Mouse (Mus musculus) CH12.LX (cell line): ENCODE results near the gene Pdhx. TPM values are rescaled to one million over a fixed set of nuclear protein-coding genes. Genes with fewer than 3 reads are reported as not detected.

Experiments
- DNase-seq: peaks from one replicate; pipeline ENCODE4 v3.0.0-alpha.2; 2013; ENCODE audit errors: extremely low read depth
- H3K27ac ChIP-seq: 2 replicates; pipeline ENCODE4 v1.5.1; 2012; ENCODE audit warnings: low read depth, mild to moderate bottlenecking, control low read depth, moderate library complexity; ENCODE audit not compliant: insufficient read depth
- H3K27me3 ChIP-seq: replicated peaks from 2 replicates; pipeline ENCODE3; 2012; ENCODE audit warnings: inconsistent platforms
- H3K36me3 ChIP-seq, 2 experiments: replicated peaks in 1 of 2; 2 replicates each; pipeline versions ENCODE3 to v1.6.1; 2012; ENCODE audit warnings: inconsistent platforms in 1 of 2, low read length in 1 of 2, mild to moderate bottlenecking in 1 of 2, mixed read lengths in 1 of 2, moderate library complexity in 1 of 2; ENCODE audit not compliant: control insufficient read depth in 1 of 2, insufficient read depth in 1 of 2
- H3K4me1 ChIP-seq, 2 experiments: 2 replicates each; pipeline ENCODE4 v1.6.1; 2012; ENCODE audit warnings: inconsistent platforms in 1 of 2, moderate library complexity in 1 of 2; ENCODE audit not compliant: insufficient read depth in 2 of 2, control insufficient read depth in 1 of 2
- H3K4me2 ChIP-seq: 2 replicates; pipeline ENCODE4 v1.6.1; 2012; ENCODE audit warnings: low read depth, mild to moderate bottlenecking, control low read depth; ENCODE audit not compliant: poor library complexity, insufficient read depth, severe bottlenecking
- H3K4me3 ChIP-seq, 3 experiments: fragments of 150-350 bp in 1 of 3; sonication (generic) in 1 of 3; replicated peaks in 1 of 3; 2 replicates each; pipeline versions ENCODE3 to v1.5.1; 2011 to 2012; ENCODE audit warnings: low read depth in 2 of 3, low read length in 2 of 3, mild to moderate bottlenecking in 2 of 3, moderate library complexity in 2 of 3, control low read depth in 1 of 3, improper control_type of control experiment in 1 of 3, inconsistent platforms in 1 of 3, mixed read lengths in 1 of 3; ENCODE audit not compliant: poor library complexity in 1 of 3
- H3K79me2 ChIP-seq: replicated peaks from 2 replicates; pipeline ENCODE4 v1.6.1; 2012; ENCODE audit warnings: mild to moderate bottlenecking, moderate library complexity; ENCODE audit not compliant: control insufficient read depth, poor library complexity, insufficient read depth, severe bottlenecking; ENCODE audit errors: extremely low read depth
- H3K9ac ChIP-seq: 2 replicates; pipeline ENCODE4 v1.6.1; 2012; ENCODE audit warnings: low read depth, mild to moderate bottlenecking, control low read depth, moderate library complexity; ENCODE audit not compliant: insufficient read depth
- H3K9me3 ChIP-seq: replicated peaks from 2 replicates; pipeline ENCODE3; 2012; ENCODE audit warnings: low read length, inconsistent platforms, mixed read lengths
- BHLHE40 ChIP-seq: IDR thresholded peaks from 2 replicates; pipeline ENCODE4 v1.6.1; 2011; ENCODE audit warnings: mild to moderate bottlenecking, low read depth, low read length, improper control_type of control experiment
- CTCF ChIP-seq, 2 experiments: IDR thresholded peaks in 1 of 2; conservative IDR thresholded peaks in 1 of 2; 2 replicates each; pipeline ENCODE4 v1.5.1; 2011 to 2012; ENCODE audit warnings: low read depth in 2 of 2, low read length in 2 of 2, improper control_type of control experiment in 1 of 2, inconsistent platforms in 1 of 2, mild to moderate bottlenecking in 1 of 2, moderate library complexity in 1 of 2
- E2F4 ChIP-seq: IDR thresholded peaks from 2 replicates; pipeline ENCODE4 v1.6.1; 2011; ENCODE audit warnings: low read depth, low read length, improper control_type of control experiment; ENCODE audit not compliant: insufficient replicate concordance
- ELF1 ChIP-seq: IDR thresholded peaks from 2 replicates; pipeline ENCODE4 v1.6.1; 2014; ENCODE audit warnings: low read depth, mild to moderate bottlenecking, inconsistent platforms, low read length, improper control_type of control experiment
- EP300 ChIP-seq: IDR thresholded peaks from 2 replicates; pipeline ENCODE4 v1.6.1; 2011; ENCODE audit warnings: low read length, improper control_type of control experiment
- GABPA ChIP-seq: IDR thresholded peaks from 2 replicates; pipeline ENCODE4 v1.6.1; 2012; ENCODE audit warnings: low read depth, low read length, improper control_type of control experiment, inconsistent platforms; ENCODE audit not compliant: insufficient replicate concordance
- IRF4 ChIP-seq: IDR thresholded peaks from 2 replicates; pipeline ENCODE4 v1.6.1; 2014; ENCODE audit warnings: low read depth, mild to moderate bottlenecking, inconsistent platforms, low read length, improper control_type of control experiment
- JUND ChIP-seq: conservative IDR thresholded peaks from 2 replicates; pipeline ENCODE4 v1.6.1; 2011; ENCODE audit warnings: low read depth, low read length, improper control_type of control experiment
- MAX ChIP-seq: IDR thresholded peaks from 2 replicates; pipeline ENCODE4 v1.6.1; 2011; ENCODE audit warnings: low read length, improper control_type of control experiment
- MAZ ChIP-seq: IDR thresholded peaks from 2 replicates; pipeline ENCODE4 v1.6.1; 2012; ENCODE audit warnings: low read depth, mild to moderate bottlenecking, inconsistent platforms, low read length, improper control_type of control experiment, moderate library complexity
- MEF2A ChIP-seq: IDR thresholded peaks from 2 replicates; pipeline ENCODE4 v1.6.1; 2014; ENCODE audit warnings: low read depth, mild to moderate bottlenecking, inconsistent platforms, low read length, improper control_type of control experiment, borderline replicate concordance
- MYC ChIP-seq: IDR thresholded peaks from 2 replicates; pipeline ENCODE4 v1.6.1; 2011; ENCODE audit warnings: low read depth, mild to moderate bottlenecking, improper control_type of control experiment, low read length
- NRF1 ChIP-seq: IDR thresholded peaks from 2 replicates; pipeline ENCODE4 v1.6.1; 2014; ENCODE audit warnings: low read depth, mild to moderate bottlenecking, inconsistent platforms, low read length, improper control_type of control experiment, moderate library complexity
- PAX5 ChIP-seq: IDR thresholded peaks from 2 replicates; pipeline ENCODE4 v1.6.1; 2012; ENCODE audit warnings: low read length, inconsistent platforms, mixed read lengths
- POLR2A ChIP-seq: IDR thresholded peaks from 2 replicates; pipeline ENCODE4 v1.6.1; 2011; ENCODE audit warnings: low read depth, mild to moderate bottlenecking, improper control_type of control experiment, low read length
- RCOR1 ChIP-seq: conservative IDR thresholded peaks from 2 replicates; pipeline ENCODE4 v1.6.1; 2012; ENCODE audit warnings: low read depth, mild to moderate bottlenecking, inconsistent platforms, low read length, improper control_type of control experiment
- SIN3A ChIP-seq: IDR thresholded peaks from 2 replicates; pipeline ENCODE4 v1.6.1; 2012; ENCODE audit warnings: low read length, improper control_type of control experiment, inconsistent platforms
- SMC3 ChIP-seq: IDR thresholded peaks from 2 replicates; pipeline ENCODE4 v1.6.1; 2011; ENCODE audit warnings: low read depth, low read length, improper control_type of control experiment
- TBP ChIP-seq: conservative IDR thresholded peaks from 2 replicates; pipeline ENCODE4 v1.6.1; 2011; ENCODE audit warnings: low read depth, low read length, improper control_type of control experiment
- TCF12 ChIP-seq: IDR thresholded peaks from 2 replicates; pipeline ENCODE4 v1.6.1; 2014; ENCODE audit warnings: low read depth, mild to moderate bottlenecking, inconsistent platforms, low read length, improper control_type of control experiment
- ZC3H11A ChIP-seq: IDR thresholded peaks from 2 replicates; pipeline ENCODE4 v1.6.1; 2012; ENCODE audit warnings: low read depth, mild to moderate bottlenecking, inconsistent platforms, low read length, improper control_type of control experiment
- ZNF384 ChIP-seq: IDR thresholded peaks from 2 replicates; pipeline ENCODE4 v1.6.1; 2012; ENCODE audit warnings: low read depth, low read length, improper control_type of control experiment, inconsistent platforms
- dilution Hi-C: fragments of 300-500 bp; cut with MboI; formaldehyde crosslinking; loops from 2 replicates; pipeline ENCODE4 v1.14.3; 2020; ENCODE audit warnings: low sequenced_read_pairs; ENCODE audit not compliant: extremely low pct_unique_long_range_greater_than_20kb, extremely low pct_ligation_motif_present
- in situ Hi-C: fragments of 300-500 bp; cut with MboI; formaldehyde crosslinking; loops from 3 replicates; pipeline ENCODE4 v1.14.3; 2019; ENCODE audit warnings: low sequenced_read_pairs, low pct_ligation_motif_present, low pct_unique_long_range_greater_than_20kb, mixed read lengths
- polyA plus RNA-seq: library from polyadenylated mRNA; unstranded; fragments of >175 nt; gene quantifications from 2 replicates; pipeline ENCODE4 v1.2.1, GENCODE M21; 2012; ENCODE audit warnings: low read depth; ENCODE audit not compliant: insufficient read length
- total RNA-seq, 2 experiments: library from RNA; depleted of rRNA; stranded (reverse); fragments of 300-350 nt in 1 of 2; fragments of >200 nt in 1 of 2; gene quantifications; 2 replicates each; pipeline ENCODE4 v1.2.3; 2012 to 2014

The Pdhx gene
- total and polyA plus RNA-seq, 3 experiments: 78.9 to 131 (median 104) TPM

DNA sequence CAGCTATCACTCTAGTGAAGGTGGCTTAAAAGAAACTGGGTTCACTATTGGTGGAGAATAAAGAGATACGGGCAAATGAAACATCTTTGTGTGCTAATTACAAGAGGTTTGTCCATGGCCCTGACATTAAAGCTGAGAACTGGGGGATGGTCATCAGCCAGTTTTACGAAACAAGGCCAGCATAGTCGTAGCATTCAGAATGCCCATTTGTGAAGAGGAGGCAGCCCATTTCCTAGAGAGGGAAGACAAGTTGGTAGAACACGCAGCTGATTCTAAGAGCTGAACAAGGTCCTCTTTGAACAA is 85.7 kb downstream of the Pdhx start:
- dilution Hi-C loops: no loop called here

DNA sequence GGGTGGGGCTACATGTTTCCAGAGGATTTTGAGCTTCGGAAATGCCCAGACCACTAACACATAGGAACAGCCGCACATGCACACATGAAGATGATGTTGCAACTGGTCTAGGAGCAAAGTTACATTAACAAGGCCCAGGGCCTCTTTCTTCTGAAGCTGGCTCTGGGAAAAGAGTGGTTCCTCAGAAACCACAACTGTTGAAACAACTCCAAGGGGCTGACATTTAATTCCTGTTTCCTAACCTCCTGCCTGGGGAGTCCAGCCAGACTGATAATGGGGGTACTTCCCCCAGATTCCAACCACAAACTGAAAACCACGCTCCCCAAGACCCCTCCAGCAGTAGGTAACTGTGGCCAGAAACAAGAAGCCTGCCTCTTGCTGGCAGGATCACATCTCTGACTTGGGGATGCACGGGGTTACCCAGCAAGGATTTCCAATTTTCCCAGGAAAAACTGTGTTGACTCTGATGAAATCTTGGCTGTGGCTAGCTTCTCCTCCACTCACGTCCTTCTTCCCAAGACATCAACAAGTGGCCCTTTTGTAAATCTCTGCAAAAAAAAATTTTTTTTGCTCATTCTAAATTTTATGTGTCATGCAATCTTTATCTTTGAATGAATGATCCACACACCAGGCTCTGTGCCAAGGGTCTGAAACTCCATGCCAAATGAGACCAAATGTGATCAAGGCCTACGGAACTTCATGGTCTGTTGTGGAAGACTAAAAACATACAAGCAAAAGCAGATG is 86.2 kb downstream of the Pdhx start:
- dilution Hi-C loops: no loop called here
- in situ Hi-C loops: no loop called here

More for the DNA sequence above, 85.7 kb downstream of the Pdhx start:
- H3K4me1 ChIP-seq: peaks cover 17 to 47% of the 10 kb centered on the region in 2 experiments; a peak in 3 of 4 replicates
- no peaks in the 10 kb centered on the region for H3K79me2 ChIP-seq
- no peaks in the 10 kb centered on the region for H3K36me3 ChIP-seq
- in situ Hi-C loops: no loop called here
- no peak overlapping the region for H3K9ac ChIP-seq
- no peak overlapping the region for H3K27ac ChIP-seq
- H3K9me3 ChIP-seq: no peaks in the 10 kb centered on the region
- no peak overlapping the region for H3K4me3 ChIP-seq
- DNase-seq: no peak
- H3K27me3 ChIP-seq: no peaks in the 10 kb centered on the region
- no peak overlapping the region for H3K4me2 ChIP-seq
- TF ChIP-seq PAX5: no peak
- TF ChIP-seq POLR2A: no peak

DNA sequence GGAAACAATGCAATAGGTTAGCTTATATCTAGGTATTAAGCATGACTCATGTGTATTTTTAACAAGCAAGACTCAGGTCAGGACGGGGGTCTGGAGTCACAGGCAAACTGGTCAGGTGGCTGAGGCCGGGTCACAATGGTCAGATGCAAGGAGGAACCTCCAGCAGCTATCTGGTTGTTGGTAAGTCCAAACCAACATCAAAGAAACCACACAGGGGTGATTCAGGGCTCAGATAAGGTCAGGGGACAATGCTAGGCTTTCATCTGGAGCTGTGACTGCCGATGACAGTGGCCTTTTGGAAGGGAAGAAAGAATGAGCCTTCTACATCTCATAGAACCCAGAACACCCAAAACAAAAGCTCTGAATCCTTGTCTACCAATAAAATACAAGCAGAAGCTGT is 86.9 kb downstream of the Pdhx start:
- TF ChIP-seq JUND: no peak
- no peak for TF ChIP-seq TCF12
- TF ChIP-seq MYC: no peak
- no peak for TF ChIP-seq MAX
- TF ChIP-seq E2F4: no peak
- TF ChIP-seq BHLHE40: no peak
- TF ChIP-seq ZNF384: no peak
- TF ChIP-seq ELF1: no peak
- no peak for TF ChIP-seq TBP
- no peak for TF ChIP-seq RCOR1
- TF ChIP-seq PAX5: no peak
- no peak for TF ChIP-seq MAZ
- no peak for TF ChIP-seq SIN3A
- TF ChIP-seq NRF1: no peak
- no peak for TF ChIP-seq GABPA
- no peak for TF ChIP-seq SMC3
- in situ Hi-C loops (no loop called here), dilution Hi-C loops (no loop called here)
- Histone ChIP-seq H3K9ac (no peak overlapping the region), H3K79me2 (no peaks in the 10 kb centered on the region), H3K4me1 (peaks cover 22 to 57% of the 10 kb centered on the region in 2 experiments; a peak in 3 of 4 replicates), H3K9me3 (no peaks in the 10 kb centered on the region), H3K4me3 (no peak overlapping the region), H3K27me3 (no peaks in the 10 kb centered on the region), H3K27ac (no peak overlapping the region), H3K36me3 (no peaks in the 10 kb centered on the region), H3K4me2 (no peak overlapping the region)
- DNase-seq: no peak

More for the DNA sequence above, 86.2 kb downstream of the Pdhx start:
- Histone ChIP-seq H3K9me3 (no peaks in the 10 kb centered on the region), H3K27ac (no peak overlapping the region), H3K4me3 (no peak overlapping the region), H3K9ac (no peak overlapping the region), H3K27me3 (no peaks in the 10 kb centered on the region), H3K79me2 (no peaks in the 10 kb centered on the region), H3K36me3 (no peaks in the 10 kb centered on the region), H3K4me1 (peaks cover 22 to 53% of the 10 kb centered on the region in 2 experiments; a peak in 3 of 4 replicates), H3K4me2 (no peak overlapping the region)
- TF ChIP-seq CTCF (conservative IDR thresholded peaks at IDR 0.05 in 1 of 2, IDR thresholded peaks at IDR 0.05 in 1 of 2; ENCODE audit: low read depth in 2 of 2, low read length in 2 of 2) (no peak), IRF4 (no peak), MEF2A (no peak), E2F4 (no peak), NRF1 (no peak), ZC3H11A (no peak), EP300 (no peak)
- no peak for DNase-seq
